Mouse (Mus musculus) liver, embryonic 14.5 days (tissue): ENCODE measurements around the gene Cox17. TPM values are rescaled to one million over a fixed set of nuclear protein-coding genes. Genes with fewer than 3 reads are reported as not detected.

ENCODE experiments used
- ATAC-seq: fragments of 200-750 bp; cut with Nextera tagmentation; 2 replicates; pipeline ENCODE4 v1.8.0; 2017; ENCODE audit warnings: moderate number of reproducible peaks, mild to moderate bottlenecking, moderate library complexity; ENCODE audit not compliant: insufficient read depth
- DNase-seq, 3 experiments: peaks; one replicate each; pipeline ENCODE4 v3.0.0-alpha.2; 2012 to 2013; ENCODE audit warnings: low read depth in 3 of 3, low spot score in 3 of 3
- H3K27ac ChIP-seq: fragments of 300-500 bp; sonication (generic); 2 replicates; pipeline ENCODE4 v1.5.1; 2014; ENCODE audit warnings: moderate library complexity, mild to moderate bottlenecking, control low read depth, inconsistent platforms
- H3K27me3 ChIP-seq: fragments of 300-500 bp; sonication (generic); 2 replicates; pipeline ENCODE4 v1.6.1; 2014; ENCODE audit warnings: mild to moderate bottlenecking, low read length, moderate library complexity; ENCODE audit not compliant: control insufficient read depth, insufficient read depth
- H3K36me3 ChIP-seq: fragments of 300-500 bp; sonication (generic); replicated peaks from 2 replicates; pipeline ENCODE4 v1.6.1; 2014; ENCODE audit warnings: low read depth; ENCODE audit not compliant: control insufficient read depth, insufficient read depth
- H3K4me1 ChIP-seq, 2 experiments: fragments of 200-500 bp in 1 of 2; fragments of 300-500 bp in 1 of 2; sonication (generic) in 1 of 2; replicated peaks; 2 replicates each; pipeline ENCODE4 v1.6.1; 2012 to 2014; ENCODE audit warnings: antibody characterized with exemption in 1 of 2, inconsistent platforms in 1 of 2, low read length in 1 of 2; ENCODE audit not compliant: control insufficient read depth in 2 of 2, insufficient read depth in 2 of 2
- H3K4me2 ChIP-seq: fragments of 300-500 bp; sonication (generic); 2 replicates; pipeline ENCODE4 v1.6.1; 2014; ENCODE audit warnings: low read depth, mild to moderate bottlenecking, control low read depth, moderate library complexity
- H3K4me3 ChIP-seq, 2 experiments: fragments of 200-500 bp in 1 of 2; fragments of 300-500 bp in 1 of 2; sonication (generic) in 1 of 2; 2 replicates each; pipeline ENCODE4 v1.5.1; 2012 to 2014; ENCODE audit warnings: low read depth in 2 of 2, low read length in 2 of 2, mild to moderate bottlenecking in 2 of 2, control low read depth in 1 of 2, inconsistent platforms in 1 of 2, moderate library complexity in 1 of 2; ENCODE audit not compliant: insufficient read depth in 1 of 2
- H3K9ac ChIP-seq: fragments of 300-500 bp; sonication (generic); replicated peaks from 2 replicates; pipeline ENCODE4 v1.6.1; 2014; ENCODE audit warnings: mild to moderate bottlenecking, control low read depth, moderate library complexity
- H3K9me3 ChIP-seq: fragments of 300-500 bp; sonication (generic); 2 replicates; pipeline ENCODE4 v1.6.1; 2016; ENCODE audit warnings: low read length, mixed read lengths; ENCODE audit not compliant: control insufficient read depth
- CTCF ChIP-seq: IDR thresholded peaks from 2 replicates; pipeline ENCODE4 v1.5.1; 2016; ENCODE audit warnings: antibody characterized with exemption, low read depth, control low read depth
- EP300 ChIP-seq: IDR thresholded peaks from 2 replicates; pipeline ENCODE4 v1.6.1; 2016; ENCODE audit warnings: antibody characterized with exemption, low read depth
- WGBS: fragments of 180-500 bp; shearing (Covaris S2); extraction: QIAGEN DNeasy Blood & Tissue Kit; methylation state at CpG from one replicate; pipeline ENCODE4 v1.1.7; 2014; ENCODE audit not compliant: insufficient replicate concordance; 5-methylcytosine and 5-hydroxymethylcytosine counted together
- polyA plus RNA-seq, 2 experiments: library from polyadenylated mRNA; depleted of rRNA in 1 of 2; stranded (reverse) in 1 of 2; unstranded in 1 of 2; fragments of >200 nt; fragmentation: Nextera tagmentation in 1 of 2; extraction: Ambion mirVana in 1 of 2; gene quantifications; 2 replicates each; pipeline versions ENCODE4 v1.2.1 to v1.2.3; 2012 to 2014

Gene Cox17
- polyA plus RNA-seq, 2 experiments, result 227 to 351 TPM

DNA sequence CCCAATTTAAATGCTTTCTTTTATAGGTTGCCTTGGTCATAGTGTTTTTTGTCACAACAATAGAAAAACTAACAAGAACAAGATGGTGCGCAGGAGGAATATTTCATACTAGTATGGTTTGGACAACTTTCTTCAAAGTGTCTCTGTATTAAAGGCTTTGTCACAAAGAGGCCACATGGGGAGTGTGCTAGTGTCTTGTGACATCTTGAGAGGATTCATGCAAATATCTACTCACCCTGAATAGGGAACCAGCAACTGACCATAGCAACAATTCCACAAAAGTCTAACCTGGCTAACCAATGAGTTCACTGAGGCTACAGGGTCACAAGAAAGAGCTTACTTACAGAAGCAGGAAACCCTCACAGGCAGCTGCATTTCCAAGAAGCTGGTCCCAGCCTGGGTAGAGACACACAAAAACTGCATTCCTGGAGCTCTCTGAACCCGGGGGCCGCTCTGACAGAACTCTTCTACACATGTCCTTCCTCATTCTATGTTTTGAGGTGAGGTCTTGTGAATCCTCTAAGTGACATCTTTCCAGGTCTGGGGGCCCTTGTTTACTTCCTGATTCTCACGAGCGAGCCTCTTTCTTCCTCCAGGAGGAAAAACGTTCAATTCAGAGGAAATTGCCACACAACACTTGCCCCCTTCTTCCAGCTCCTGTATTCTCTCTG lies 48.4 kb downstream of the Cox17 start:
- no peaks in the 10 kb centered on the region for H3K27me3 ChIP-seq
- 39% methylated on average over 6 of the region's 6 CpGs for WGBS
- DNase-seq (no peak), ATAC-seq (no peak)
- no peaks in the 10 kb centered on the region for H3K9me3 ChIP-seq
- H3K36me3 ChIP-seq, result no peaks in the 10 kb centered on the region
- peaks cover 0 to 27% of the 10 kb centered on the region in 2 experiments; a peak in 2 of 4 replicates for H3K4me1 ChIP-seq
- TF ChIP-seq EP300, result no peak
- TF ChIP-seq CTCF, result no peak
- no peak overlapping the region for H3K4me3 ChIP-seq
- no peak overlapping the region for H3K9ac ChIP-seq
- no peak overlapping the region for H3K4me2 ChIP-seq
- no peak overlapping the region for H3K27ac ChIP-seq

DNA sequence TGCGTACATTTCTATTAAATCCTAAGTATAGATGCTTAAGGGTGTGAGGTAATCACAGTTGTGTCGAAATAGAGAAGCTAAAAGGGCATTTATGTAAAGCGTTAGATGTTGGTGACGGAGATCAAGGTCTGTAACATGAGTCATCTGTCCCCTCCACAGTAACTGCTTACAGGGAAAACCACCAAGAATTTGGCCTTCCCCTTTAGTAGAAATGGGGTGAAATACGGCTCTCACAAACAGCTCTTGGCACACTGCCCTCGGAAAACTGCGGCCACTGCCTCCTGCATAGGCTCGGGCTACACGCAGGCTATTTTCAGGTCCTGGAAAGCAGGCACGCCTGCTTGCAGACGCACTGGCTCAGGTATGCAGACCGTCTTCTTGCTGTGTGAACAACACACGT lies 49.4 kb downstream of the Cox17 start:
- H3K4me1 ChIP-seq, result peaks cover 0 to 29% of the 10 kb centered on the region in 2 experiments; a peak in 2 of 4 replicates
- no peak overlapping the region for H3K4me2 ChIP-seq
- ATAC-seq (no peak), DNase-seq (no peak)
- no peak for TF ChIP-seq EP300
- no peak overlapping the region for H3K9ac ChIP-seq
- WGBS, result 41% methylated on average over 13 of the region's 13 CpGs
- H3K36me3 ChIP-seq, result no peaks in the 10 kb centered on the region
- no peak overlapping the region for H3K4me3 ChIP-seq
- no peaks in the 10 kb centered on the region for H3K27me3 ChIP-seq
- no peaks in the 10 kb centered on the region for H3K9me3 ChIP-seq
- no peak overlapping the region for H3K27ac ChIP-seq

DNA sequence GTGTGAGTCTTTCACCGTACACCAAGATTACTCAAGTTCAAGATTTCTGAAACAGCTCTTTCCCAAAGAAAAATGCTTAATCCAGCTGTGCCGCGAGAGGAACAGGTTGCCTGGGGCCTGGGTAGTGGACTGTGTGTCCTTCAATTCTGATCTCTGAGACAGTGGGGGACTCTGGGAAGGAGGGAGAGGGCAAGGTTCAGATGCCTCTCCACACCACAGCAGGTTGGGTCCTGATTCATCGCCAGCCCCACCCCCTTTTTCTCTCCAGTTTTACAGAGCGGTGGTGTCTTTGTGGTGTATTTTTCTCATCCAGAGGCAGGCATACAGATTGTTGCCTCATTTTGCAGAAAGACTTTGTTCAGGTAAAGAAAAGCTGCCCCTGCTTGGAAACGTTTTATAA lies 51.5 kb downstream of the Cox17 start:
- TF ChIP-seq CTCF (no peak), EP300 (no peak)
- H3K9ac ChIP-seq, result no peak overlapping the region
- no peak for DNase-seq
- no peak overlapping the region for H3K4me2 ChIP-seq
- peaks cover 0 to 30% of the 10 kb centered on the region in 2 experiments; a peak in 2 of 4 replicates for H3K4me1 ChIP-seq
- ATAC-seq, result no peak
- no peak overlapping the region for H3K27ac ChIP-seq
- H3K4me3 ChIP-seq, result no peak overlapping the region
- no peaks in the 10 kb centered on the region for H3K9me3 ChIP-seq
- no peaks in the 10 kb centered on the region for H3K36me3 ChIP-seq
- WGBS, result 72% methylated on average over 6 of the region's 6 CpGs
- no peaks in the 10 kb centered on the region for H3K27me3 ChIP-seq

DNA sequence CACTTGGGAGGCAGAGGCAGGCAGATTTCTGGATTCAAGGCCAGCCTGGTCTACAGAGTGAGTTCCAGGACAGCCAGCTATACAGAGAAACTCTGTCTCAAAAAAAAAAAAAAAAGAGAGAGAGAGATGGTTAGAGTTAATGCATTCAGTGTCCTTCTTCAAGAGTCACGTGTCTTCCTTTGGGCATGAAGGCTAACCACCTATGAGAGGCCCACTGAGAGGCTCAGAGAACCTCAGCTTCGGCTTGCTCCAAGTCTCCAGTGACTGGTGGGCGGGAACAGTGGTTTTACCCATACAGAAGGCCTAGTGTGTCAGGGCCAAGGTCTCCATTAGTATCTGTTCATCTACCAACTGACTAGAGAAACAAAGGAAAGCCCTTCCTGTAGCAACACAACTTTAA lies 52.3 kb downstream of the Cox17 start:
- TF ChIP-seq CTCF, result no peak
- TF ChIP-seq EP300, result no peak

DNA sequence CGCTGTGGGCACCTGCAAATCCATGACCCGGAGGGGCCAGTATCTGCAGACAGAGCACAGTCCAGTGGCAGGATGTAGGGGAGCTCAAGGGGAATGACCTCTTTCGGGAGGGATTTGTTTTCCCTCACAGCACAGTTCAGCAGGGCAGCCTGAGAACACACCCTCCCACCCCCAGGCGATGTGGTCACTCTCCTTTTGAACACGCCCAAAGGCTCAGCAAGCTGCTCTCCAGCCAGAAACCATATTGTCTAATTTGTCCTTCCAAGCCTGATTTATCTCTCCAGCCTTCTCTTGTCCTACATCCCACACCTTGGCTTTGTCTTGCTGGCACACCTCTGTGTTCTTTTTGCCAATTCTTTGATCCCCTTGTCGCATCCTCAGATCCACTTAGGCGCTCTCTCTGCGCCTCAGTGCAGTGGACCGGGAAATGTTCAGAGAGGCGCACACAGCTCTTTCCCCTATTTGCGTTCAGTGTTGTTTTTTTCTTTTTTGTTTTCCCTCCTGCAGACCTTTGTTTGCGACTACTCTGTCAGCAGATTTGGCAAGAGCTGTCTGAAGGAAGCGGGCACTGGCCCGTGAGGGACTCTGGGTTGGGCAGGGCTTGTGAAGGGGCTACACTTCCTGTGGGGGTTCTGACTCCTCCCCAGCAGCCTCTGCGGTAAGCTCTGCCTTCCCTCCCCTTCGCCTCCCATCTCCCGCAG lies 52.9 kb downstream of the Cox17 start:
- Histone ChIP-seq H3K27me3 (no peaks in the 10 kb centered on the region), H3K4me1 (peaks cover 0 to 29% of the 10 kb centered on the region in 2 experiments; a peak in 2 of 4 replicates), H3K36me3 (no peaks in the 10 kb centered on the region), H3K9ac (no peak overlapping the region), H3K4me2 (peak overlapping the region; percentile 48), H3K9me3 (no peaks in the 10 kb centered on the region), H3K27ac (no peak overlapping the region), H3K4me3 (peak overlapping the region in 1 of 2 experiments; percentile 14; a peak in 1 of 4 replicates)
- ATAC-seq (peak; percentile 75), DNase-seq (no peak)
- WGBS, result 11% methylated on average over 17 of the region's 17 CpGs
- no peak for TF ChIP-seq EP300
- TF ChIP-seq CTCF, result no peak

More for the DNA sequence above, 52.3 kb downstream of the Cox17 start:
- Histone ChIP-seq H3K9me3 (no peaks in the 10 kb centered on the region), H3K4me1 (peaks cover 0 to 33% of the 10 kb centered on the region in 2 experiments; a peak in 2 of 4 replicates), H3K4me2 (peak overlapping the region; percentile 48; the same call in 1 of the 2 replicates), H3K27me3 (no peaks in the 10 kb centered on the region), H3K27ac (no peak overlapping the region), H3K36me3 (no peaks in the 10 kb centered on the region), H3K4me3 (no peak overlapping the region), H3K9ac (no peak overlapping the region)
- peak; percentile 15; the same call in 1 of the 2 replicates for ATAC-seq
- WGBS, result 41% methylated on average over 3 of the region's 3 CpGs
- DNase-seq, result no peak
